Mouse (Mus musculus): Measurements from ENCODE around the gene Golt1a.

GRCm38 (mm10) chr1:133311946-133312345 lies 2.3 kb downstream of the Golt1a start:
- TF ChIP-seq CTCF (IDR thresholded peaks at IDR 0.05; ENCODE audit: control insufficient read depth, insufficient read depth, insufficient read length) (no peak), USF1 (IDR thresholded peaks at IDR 0.05; ENCODE audit: low read depth) (no peak)
